Mouse (Mus musculus) neutrophil, adult 83 days (primary cell): ENCODE results near the gene H2-T24. TPM values are rescaled to one million over a fixed set of nuclear protein-coding genes. Genes with fewer than 3 reads are reported as not detected.

Source experiments
- total RNA-seq, 2 experiments: library from RNA; stranded (reverse); gene quantifications; one replicate each; pipeline ENCODE4 v1.2.4; 2023

Gene H2-T24
- total RNA-seq = 10 to 100 TPM; 34.1 to 43.9 TPM

DNA sequence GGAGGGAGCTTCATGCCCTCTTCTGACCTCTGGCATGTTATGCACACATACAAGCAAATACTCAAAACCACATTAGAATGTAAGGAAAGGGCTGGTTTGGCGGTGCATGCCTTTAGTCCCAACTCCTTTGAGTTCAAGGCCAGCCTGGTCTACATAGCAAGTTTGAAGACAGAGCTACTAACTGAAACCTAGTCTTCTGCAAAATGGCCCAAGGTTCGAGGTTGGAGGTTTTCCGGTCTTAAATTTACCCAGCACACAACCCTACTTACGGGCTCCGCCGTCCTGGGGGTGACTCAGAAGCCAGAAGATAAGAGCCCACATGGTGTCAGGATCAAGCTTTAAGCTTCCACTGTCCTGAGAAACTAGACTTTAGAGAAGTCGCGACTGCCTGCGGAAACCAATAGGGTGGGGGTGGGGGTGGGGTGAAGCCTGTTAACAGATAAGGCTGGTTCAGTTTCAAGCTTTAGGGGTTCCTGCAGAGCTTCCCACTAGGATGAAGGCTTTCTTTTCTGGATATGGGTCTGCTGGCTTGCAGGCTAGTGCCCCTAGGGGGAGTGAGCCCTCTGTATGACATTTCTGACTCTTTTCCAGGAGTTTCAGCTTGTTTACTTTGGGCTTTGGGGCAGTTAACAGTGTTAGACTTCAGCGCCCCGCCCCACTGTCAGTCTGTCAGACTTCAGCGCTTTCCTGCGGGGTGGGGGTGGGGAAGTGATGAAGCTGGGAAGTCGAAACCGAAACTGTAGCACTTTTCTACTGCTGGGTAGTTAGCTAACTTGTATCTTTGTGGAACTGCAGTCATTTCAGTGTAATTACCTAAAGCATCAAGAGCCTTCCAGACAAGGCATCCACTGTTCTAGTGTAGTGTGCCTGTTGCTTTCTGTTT is at the start of gene H2-T24:
Gene H2-T24 (minus strand): TSS at position 370 of the 883 bp plus-strand sequence.

GRCm38 (mm10) chr17:36058362-36058761 is 38.0 kb upstream of the H2-T24 start, which contains the start of gene Gm11127:
Gene Gm11127 (minus strand): TSS chr17:36058371.

DNA sequence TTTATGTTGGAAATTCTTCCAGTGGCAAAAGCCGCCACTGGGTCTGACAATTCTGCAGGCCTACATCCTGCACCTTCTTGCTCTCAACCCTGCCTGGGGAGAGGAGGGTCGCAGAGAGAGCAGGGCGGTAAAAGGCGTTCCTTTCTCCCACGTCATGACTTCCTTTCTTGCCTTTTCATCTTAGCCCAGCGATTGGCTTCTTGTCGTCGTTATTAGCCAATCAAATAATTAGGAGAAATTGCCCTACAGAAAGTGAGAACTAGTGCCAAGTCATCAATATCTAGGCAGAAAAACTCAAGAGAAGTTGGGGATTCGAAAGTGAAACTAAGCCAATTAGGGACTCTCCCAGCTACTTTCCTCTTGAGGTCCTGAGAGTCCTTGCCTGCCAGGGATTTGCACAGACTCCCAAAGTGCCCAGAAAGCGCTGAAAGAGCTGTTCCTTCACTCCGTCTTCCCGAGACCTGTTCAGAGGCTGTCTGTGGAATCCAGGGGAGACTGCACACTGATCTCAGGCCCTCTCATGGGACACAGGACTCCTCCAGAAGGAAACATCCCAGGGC is 22.3 kb upstream of the H2-T24 start, which contains the start of the genes H2-T22 and Gm6034:
Gene H2-T22 (minus strand): TSS at position 138 of the 560 bp plus-strand sequence.
Gene Gm6034 (plus strand): TSS at position 352 of the 560 bp plus-strand sequence.

DNA sequence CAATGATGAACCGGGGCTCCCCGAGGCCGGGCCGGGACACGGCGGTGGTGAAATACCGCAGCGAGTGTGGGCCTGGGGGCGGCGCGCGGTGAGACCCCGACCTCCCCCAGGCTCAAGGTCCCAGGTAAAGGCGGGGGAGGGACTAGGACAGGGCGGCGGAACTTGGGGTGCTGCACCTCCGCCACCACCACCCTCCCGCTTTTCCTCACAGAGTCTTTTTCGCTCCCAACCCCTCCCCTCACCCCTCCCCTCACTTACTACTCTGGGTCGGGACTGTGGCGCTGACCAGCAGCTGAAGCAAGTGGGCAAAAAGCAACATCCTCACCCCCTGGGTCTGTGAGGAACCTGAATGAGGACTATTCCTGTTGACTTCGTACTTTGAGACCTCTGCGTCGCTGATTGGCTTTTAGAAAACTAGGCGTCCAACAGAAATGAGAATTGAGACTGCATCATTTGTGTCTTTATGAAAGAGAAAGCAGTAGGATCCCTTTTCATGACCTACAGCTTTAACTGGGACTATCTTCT is 12.1 kb upstream of the H2-T24 start, which contains the start of gene H2-T23:
Gene H2-T23 (minus strand): TSS at position 505 of the 525 bp plus-strand sequence.

DNA sequence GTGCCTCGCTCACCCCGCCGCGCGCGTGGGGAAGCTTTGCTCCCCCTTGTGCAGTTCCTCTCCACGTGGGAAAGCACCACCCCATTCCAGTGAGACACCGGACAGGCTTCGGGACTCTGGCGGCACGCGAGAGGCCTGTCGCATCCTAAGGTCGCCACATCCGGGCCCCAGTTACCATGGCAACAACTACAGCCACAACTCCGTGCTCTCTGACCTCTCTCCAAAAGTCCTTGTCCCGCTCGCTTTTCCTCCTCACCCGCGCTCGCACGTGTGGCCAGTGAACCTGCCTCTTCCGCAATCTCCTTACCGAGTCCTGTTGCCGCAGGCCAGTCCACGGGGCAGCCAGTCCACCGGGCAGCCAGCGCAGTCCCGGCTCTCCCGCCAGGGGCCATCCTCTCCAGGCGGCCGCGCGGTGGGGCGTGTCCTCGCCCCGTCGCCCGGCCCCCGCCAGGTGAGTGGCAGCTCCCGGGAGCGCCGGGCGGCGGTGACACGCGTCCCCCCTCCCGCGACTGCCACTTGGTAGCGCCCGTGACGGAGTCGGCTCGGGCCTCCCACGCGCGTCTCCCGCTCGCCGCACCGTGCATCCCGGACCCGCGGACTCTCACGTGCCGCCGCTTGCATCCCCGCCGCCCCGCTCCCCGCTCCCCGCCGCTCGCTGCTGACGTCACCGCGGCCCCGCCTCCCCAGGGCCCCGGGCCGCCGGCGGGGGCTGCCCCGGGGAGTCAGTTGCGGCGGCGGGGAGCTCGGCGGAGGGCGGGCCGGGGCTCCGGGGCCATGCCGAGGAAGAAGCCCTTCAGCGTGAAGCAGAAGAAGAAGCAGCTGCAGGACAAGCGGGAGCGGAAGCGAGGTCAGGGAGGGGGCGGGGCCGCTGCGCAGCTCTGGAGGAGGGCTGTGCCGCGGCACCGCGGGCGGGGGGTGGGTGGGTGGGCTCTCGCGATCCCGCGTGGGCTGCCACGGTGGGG is 40.7 kb downstream of the H2-T24 start, which contains the start of the genes Gnl1 and Prr3:
Gene Gnl1 (plus strand): TSS at position 451 of the 962 bp plus-strand sequence.
Gene Prr3 (minus strand): TSS at position 836 of the 962 bp plus-strand sequence.

GRCm38 (mm10) chr17:35969418-35970389 is 50.7 kb downstream of the H2-T24 start, which contains the start of gene Abcf1:
Gene Abcf1 (minus strand): TSS chr17:35969761.

Other genes with a start within 250 kb of the H2-T24 start
- gene Ier3, start 198.9 kb downstream of the H2-T24 start, total RNA-seq = 100 to 1,000 TPM; 101 to 116 TPM
- 100 to 1,000 TPM; 163 to 179 TPM for gene Flot1, start 197.3 kb downstream of the H2-T24 start, total RNA-seq
- gene Tubb5, start 182.3 kb downstream of the H2-T24 start, total RNA-seq = 100 to 1,000 TPM; 489 to 531 TPM
- 10 to 100 TPM; 37.2 to 40.1 TPM for gene Mdc1, start 179.0 kb downstream of the H2-T24 start, total RNA-seq
- gene Nrm, start 159.2 kb downstream of the H2-T24 start, total RNA-seq = 10 to 100 TPM; 41.2 to 45.3 TPM
- 100 to 1,000 TPM; 261 to 289 TPM for gene Ppp1r18, start 155.0 kb downstream of the H2-T24 start, total RNA-seq
- 10 to 100 TPM; 66.1 to 74.8 TPM for gene Dhx16, start 140.7 kb downstream of the H2-T24 start, total RNA-seq
- gene 2310061I04Rik, start 123.1 kb downstream of the H2-T24 start, total RNA-seq = 10 to 100 TPM; 12.3 to 12.7 TPM
- 10 to 100 TPM; 13.7 to 14.9 TPM for gene Atat1, start 110.5 kb downstream of the H2-T24 start, total RNA-seq
- gene Mrps18b, start 104.2 kb downstream of the H2-T24 start, total RNA-seq = 10 to 100 TPM; 16.8 to 20.6 TPM
- 100 to 1,000 TPM; 215 to 217 TPM for gene Ppp1r10, start 104.1 kb downstream of the H2-T24 start, total RNA-seq
- 10 to 100 TPM; 62.8 to 64.8 TPM for gene Abcf1, start 50.8 kb downstream of the H2-T24 start, total RNA-seq
- gene Gnl1, start 40.7 kb downstream of the H2-T24 start, total RNA-seq = 10 to 100 TPM; 38.0 to 39.9 TPM
- gene Prr3, start 40.3 kb downstream of the H2-T24 start, total RNA-seq = 10 to 100 TPM; 20.8 to 21.4 TPM
- 100 to 1,000 TPM; 152 to 158 TPM for gene H2-T23, start 12.3 kb upstream of the H2-T24 start, total RNA-seq
- 10 to 100 TPM; 26.7 to 31.3 TPM for gene H2-T22, start 22.2 kb upstream of the H2-T24 start, total RNA-seq
- gene Gm6034, start 22.4 kb upstream of the H2-T24 start, total RNA-seq = under 1 TPM in 1 of 2 experiments, not detected in 1; 0.35 TPM
- gene Gm11127, start 37.8 kb upstream of the H2-T24 start, total RNA-seq = 10 to 100 TPM; 28.3 to 31.6 TPM
- under 1 TPM in 1 of 2 experiments, not detected in 1; 0.31 TPM for gene Gm19684, start 101.1 kb upstream of the H2-T24 start, total RNA-seq
- gene Gm7030, start 108.9 kb upstream of the H2-T24 start, total RNA-seq = 1 to 10 TPM; 1.4 to 1.5 TPM
- gene Gm8909, start 148.0 kb upstream of the H2-T24 start, total RNA-seq = not detected
- not detected for gene H2-T3, start 169.7 kb upstream of the H2-T24 start, total RNA-seq
- 10 to 100 TPM; 41.6 to 47.7 TPM for gene Rpp21, start 237.5 kb upstream of the H2-T24 start, total RNA-seq